Mouse (Mus musculus) B cell, adult 67 days (primary cell): ENCODE results near the gene Raet1d. TPM values are rescaled to one million over a fixed set of nuclear protein-coding genes. Genes with fewer than 3 reads are reported as not detected.

Experiments
- total RNA-seq, 2 experiments: library from RNA; stranded (reverse); gene quantifications; 4 replicates each; pipeline ENCODE4 v1.2.4; 2023

Gene Raet1d
- total RNA-seq = not detected

DNA sequence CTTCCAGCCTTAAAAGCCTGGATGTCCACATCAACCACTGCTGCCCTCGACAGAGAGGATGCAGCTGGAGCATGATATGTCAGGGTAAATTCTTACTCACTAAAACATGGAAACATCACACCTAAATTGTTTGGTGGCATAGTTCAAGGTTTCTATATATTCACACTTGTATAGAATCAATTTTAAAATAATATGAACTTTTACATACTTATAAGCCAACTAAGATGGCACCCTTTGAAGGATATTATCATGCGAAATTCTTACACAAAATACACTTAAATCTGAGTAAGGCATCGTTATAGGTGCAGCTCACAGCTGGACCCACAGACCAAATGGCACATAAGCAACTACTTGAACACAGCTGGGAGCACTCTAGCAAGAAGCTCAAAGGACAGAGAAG lies at the start of gene Raet1d:
Gene Raet1d, plus strand, starts transcription at position 301 of the 400 bp plus-strand sequence.

Other genes with a start within 250 kb of the Raet1d start
- 10 to 100 TPM in 1 of 2 experiments, 1 to 10 TPM in 1; 8.7 to 10.9 TPM for gene E030030I06Rik, start 211.3 kb upstream of the Raet1d start, total RNA-seq
- gene Raet1e, start 202.0 kb upstream of the Raet1d start, total RNA-seq = not detected
- not detected for gene H60b, start 202.0 kb upstream of the Raet1d start, total RNA-seq